23 mouse cellular contexts compared by ENCODE assay signal in the genomic region with DNA sequence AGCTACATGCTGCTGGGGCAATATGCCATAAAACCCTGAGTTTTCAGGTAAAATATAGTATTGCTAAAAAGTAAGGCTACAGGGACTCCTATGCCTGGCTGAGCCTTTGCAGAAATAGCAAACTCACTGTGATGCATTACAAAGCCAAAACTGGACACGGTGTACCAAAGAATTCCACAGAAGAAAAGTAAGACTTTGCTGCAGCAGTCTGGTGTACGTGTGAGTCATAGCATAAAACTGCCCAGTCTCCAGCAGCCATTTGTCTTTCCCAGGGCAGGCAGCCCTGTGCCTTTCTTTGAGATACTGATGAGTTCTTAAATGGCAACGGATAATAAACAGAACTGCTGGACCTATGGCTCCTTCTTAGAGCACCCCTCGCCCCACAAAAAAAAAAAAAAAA.
DNase-seq lines count a peak whose midpoint lies in the region.
"Had no signal": no experiment of that assay in that cellular context is flagged by ENCODE, and none has a peak within 500 bp of the region (broad histone marks: within the 10 kb centered on the region; RNA-seq: fewer than 3 reads in every experiment).

No protein-coding gene starts in this region.

- no peaks in the 10 kb centered on the region for H3K36me3 ChIP-seq in embryonic facial prominence, embryonic 10.5 days (replicated peaks)
- H3K36me3 ChIP-seq: embryonic facial prominence, embryonic 13.5 days; limb, embryonic 12.5 days; liver, embryonic 13.5 days; midbrain, embryonic 12.5 days; neural tube, embryonic 12.5 days had no signal

- 84% methylated on average over 4 of the region's 4 CpGs for WGBS in embryonic facial prominence, embryonic 10.5 days

- no peak overlapping the region for H3K4me3 ChIP-seq in embryonic facial prominence, embryonic 10.5 days
- H3K4me3 ChIP-seq: embryonic facial prominence, embryonic 13.5 days; gastrocnemius, adult 2 months; layer of hippocampus, adult 2 months; limb, embryonic 12.5 days; liver, embryonic 13.5 days; midbrain, embryonic 12.5 days; neural tube, embryonic 12.5 days had no signal

- H3K27me3 ChIP-seq in embryonic facial prominence, embryonic 10.5 days (replicated peaks; ENCODE audit: low read depth, poor library complexity, severe bottlenecking): no peaks in the 10 kb centered on the region
- H3K27me3 ChIP-seq: CH12.LX; embryonic facial prominence, embryonic 13.5 days; limb, embryonic 12.5 days; liver, embryonic 13.5 days; midbrain, embryonic 12.5 days; neural tube, embryonic 12.5 days had no signal

- H3K27ac ChIP-seq in embryonic facial prominence, embryonic 10.5 days (replicated peaks): no peak overlapping the region
- H3K27ac ChIP-seq: embryonic facial prominence, embryonic 13.5 days; gastrocnemius, adult 2 months; layer of hippocampus, adult 2 months; limb, embryonic 12.5 days; liver, embryonic 13.5 days; midbrain, embryonic 12.5 days; neural tube, embryonic 12.5 days had no signal

- peak; percentile 22 for DNase-seq in adrenal gland, adult 8-10 months
- DNase-seq in adrenal gland, postnatal 4 days (ENCODE audit: low spot score in 2 of 2): no peak
- DNase-seq in left cerebral cortex, adult 18-20 months (ENCODE audit: low spot score in 2 of 2): peak; percentile 32 to 36
- no peak for DNase-seq in left cerebral cortex, adult 8-10 months (ENCODE audit: low spot score in 2 of 2)
- peak; percentile 75 for DNase-seq in Muller cell, postnatal 12 days (ENCODE audit: inconsistent ontology term)
- peak; percentile 71 for DNase-seq in brain, adult 2 months (ENCODE audit: low read depth, low spot score)
- DNase-seq in cerebellum, adult 9-11 months: no peak
- DNase-seq in embryonic facial prominence, embryonic 10.5 days (ENCODE audit: low spot score): no peak
- DNase-seq: cerebellum, adult 9-10 months; forebrain, postnatal 0 days; gastrocnemius, adult 2 months; kidney, adult 2 months; kidney, postnatal 14 days; liver, embryonic 13.5 days; lung, embryonic 14.5 days; spleen, adult 18-20 months; thymus, postnatal 4 days had no signal

- no peaks in the 10 kb centered on the region for H3K4me1 ChIP-seq in embryonic facial prominence, embryonic 10.5 days
- H3K4me1 ChIP-seq: embryonic facial prominence, embryonic 13.5 days; limb, embryonic 12.5 days; liver, embryonic 13.5 days; midbrain, embryonic 12.5 days; neural tube, embryonic 12.5 days had no signal

- H3K9me3 ChIP-seq in embryonic facial prominence, embryonic 10.5 days: no peaks in the 10 kb centered on the region
- H3K9me3 ChIP-seq: embryonic facial prominence, embryonic 13.5 days; limb, embryonic 12.5 days; liver, embryonic 13.5 days; midbrain, embryonic 12.5 days; neural tube, embryonic 12.5 days had no signal

Comparison
In these comparisons a context has a peak if more than half of its experiments do, and no peak if none do; other contexts are left out.
1. DNase-seq: peak in adrenal gland, adult 8-10 months (single experiment), left cerebral cortex, adult 18-20 months (2 of 2), Muller cell, postnatal 12 days (single experiment) and brain, adult 2 months (single experiment); none in adrenal gland, postnatal 4 days (0 of 2), left cerebral cortex, adult 8-10 months (0 of 2), cerebellum, adult 9-11 months (single experiment) and embryonic facial prominence, embryonic 10.5 days (single experiment).